Mouse (Mus musculus) myocyte (in vitro differentiated cells): ENCODE results near the gene Mapk8ip2. TPM values are rescaled to one million over a fixed set of nuclear protein-coding genes. Genes with fewer than 3 reads are reported as not detected.
"Not testable (repeated sequence)": the region's sequence is repeated elsewhere in the genome, so short reads cannot be mapped to it uniquely, and the experiment has no call there.

Experiments
- H3K27me3 ChIP-seq: one replicate; pipeline ENCODE4 v1.6.1; 2011; ENCODE audit not compliant: control insufficient read depth, insufficient read depth, insufficient read length
- H3K36me3 ChIP-seq: one replicate; pipeline ENCODE4 v1.6.1; 2011; ENCODE audit not compliant: control insufficient read depth, insufficient read depth
- H3K4me2 ChIP-seq: one replicate; pipeline ENCODE4 v1.6.1; 2011; ENCODE audit warnings: low read depth, control low read depth
- H3K4me3 ChIP-seq: one replicate; pipeline ENCODE4 v1.5.1; 2011; ENCODE audit warnings: mild to moderate bottlenecking, control low read depth, moderate library complexity
- H3K79me2 ChIP-seq: one replicate; pipeline ENCODE4 v1.6.1; 2011; ENCODE audit not compliant: control insufficient read depth, insufficient read depth
- H3ac ChIP-seq: one replicate; pipeline ENCODE4 v1.6.1; 2011; ENCODE audit not compliant: control insufficient read depth, insufficient read length
- CEBPB ChIP-seq: IDR thresholded peaks from 2 replicates; pipeline ENCODE4 v1.6.1; 2011; ENCODE audit warnings: mild to moderate bottlenecking, moderate library complexity; ENCODE audit not compliant: poor library complexity, insufficient read depth, severe bottlenecking
- E2F4 ChIP-seq: IDR thresholded peaks from one replicate; pipeline ENCODE4 v1.6.1; 2011; ENCODE audit warnings: mild to moderate bottlenecking, control low read depth, moderate library complexity; ENCODE audit not compliant: insufficient read depth
- MAX ChIP-seq: IDR thresholded peaks from one replicate; pipeline ENCODE4 v1.6.1; 2011; ENCODE audit warnings: low read depth, mild to moderate bottlenecking, control low read depth
- MYOD1 ChIP-seq, 3 experiments: IDR thresholded peaks; one replicate each; pipeline ENCODE4 v1.6.1; 2011; ENCODE audit warnings: control low read depth in 2 of 3, low read depth in 2 of 3, mild to moderate bottlenecking in 2 of 3, moderate library complexity in 1 of 3; ENCODE audit not compliant: insufficient read length in 2 of 3, control insufficient read depth in 1 of 3
- MYOG ChIP-seq, 3 experiments: IDR thresholded peaks; one replicate each; pipeline ENCODE4 v1.6.1; 2011; ENCODE audit warnings: control low read depth in 2 of 3, low read depth in 2 of 3, mild to moderate bottlenecking in 2 of 3; ENCODE audit not compliant: insufficient read length in 2 of 3, control insufficient read depth in 1 of 3, insufficient read depth in 1 of 3
- POLR2A ChIP-seq: IDR thresholded peaks from one replicate; pipeline ENCODE4 v1.6.1; 2011; ENCODE audit warnings: low read depth, mild to moderate bottlenecking, control low read depth, moderate library complexity; ENCODE audit not compliant: insufficient read length
- POLR2AphosphoS2 ChIP-seq: IDR thresholded peaks from one replicate; pipeline ENCODE4 v1.6.1; 2011; ENCODE audit warnings: low read depth, control low read depth; ENCODE audit not compliant: insufficient read length
- REST ChIP-seq: IDR thresholded peaks from one replicate; pipeline ENCODE4 v1.6.1; 2011; ENCODE audit warnings: mild to moderate bottlenecking, control low read depth, moderate library complexity; ENCODE audit not compliant: insufficient read depth, insufficient read length
- SRF ChIP-seq: IDR thresholded peaks from one replicate; pipeline ENCODE4 v1.6.1; 2011; ENCODE audit warnings: low read depth; ENCODE audit not compliant: control insufficient read depth, insufficient read length
- TCF12 ChIP-seq: IDR thresholded peaks from one replicate; pipeline ENCODE4 v1.6.1; 2011; ENCODE audit warnings: mild to moderate bottlenecking, control low read depth; ENCODE audit not compliant: poor library complexity, insufficient read depth, severe bottlenecking
- TCF3 ChIP-seq: IDR thresholded peaks from one replicate; pipeline ENCODE4 v1.6.1; 2011; ENCODE audit warnings: low read depth, control low read depth; ENCODE audit not compliant: insufficient read length
- USF1 ChIP-seq: IDR thresholded peaks from one replicate; pipeline ENCODE4 v1.6.1; 2011; ENCODE audit warnings: low read depth, mild to moderate bottlenecking, control low read depth, moderate library complexity
- polyA plus RNA-seq: library from polyadenylated mRNA; unstranded; fragments of >200 nt; fragmentation: generic; extraction: Trizol; gene quantifications from one replicate; pipeline ENCODE4 v1.2.1, GENCODE M21; 2012; ENCODE audit warnings: missing spikeins

Gene Mapk8ip2
- polyA plus RNA-seq, 1 experiment: 0.01 TPM

DNA sequence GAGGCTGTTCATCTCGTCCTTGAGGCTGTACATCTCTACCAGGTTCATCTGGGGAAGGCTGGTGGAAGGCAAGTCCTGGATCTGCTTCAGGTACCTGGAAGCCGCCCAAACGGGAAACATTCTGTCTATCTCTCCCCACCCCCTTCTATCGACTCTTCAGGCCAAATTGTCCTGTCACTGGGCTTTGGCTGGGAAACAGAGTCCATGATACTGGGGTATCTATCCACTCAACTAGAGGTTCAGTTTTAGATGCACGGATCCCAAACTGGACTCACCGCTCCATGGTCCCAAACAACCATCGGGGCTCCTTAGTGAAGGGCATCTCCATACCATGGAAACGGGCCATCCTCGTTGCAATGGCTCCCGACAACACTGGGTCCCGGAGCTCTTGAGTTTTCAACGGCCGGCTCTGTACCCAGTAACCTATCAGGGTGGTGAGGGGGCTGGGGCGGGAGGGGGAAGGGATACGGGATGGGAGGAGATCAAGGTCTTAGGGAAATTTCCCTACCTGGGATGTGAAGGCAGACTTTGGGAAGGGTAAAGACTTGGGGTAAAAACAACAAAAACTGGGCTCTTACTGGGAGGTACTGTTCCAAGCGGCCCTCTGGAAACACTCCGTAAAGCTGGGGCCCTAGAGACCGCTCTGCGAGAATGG is 25.4 kb upstream of the Mapk8ip2 start:
- H3K4me2 ChIP-seq: peak overlapping the region; percentile 99
- no peak for TF ChIP-seq MYOG (IDR thresholded peaks at IDR 0.05; ENCODE audit: control insufficient read depth in 1 of 3, insufficient read depth in 1 of 3, insufficient read length in 2 of 3, low read depth in 2 of 3)
- TF ChIP-seq MAX: no peak
- no peak for TF ChIP-seq TCF3
- H3K79me2 ChIP-seq: peaks cover 12% of the 10 kb centered on the region

DNA sequence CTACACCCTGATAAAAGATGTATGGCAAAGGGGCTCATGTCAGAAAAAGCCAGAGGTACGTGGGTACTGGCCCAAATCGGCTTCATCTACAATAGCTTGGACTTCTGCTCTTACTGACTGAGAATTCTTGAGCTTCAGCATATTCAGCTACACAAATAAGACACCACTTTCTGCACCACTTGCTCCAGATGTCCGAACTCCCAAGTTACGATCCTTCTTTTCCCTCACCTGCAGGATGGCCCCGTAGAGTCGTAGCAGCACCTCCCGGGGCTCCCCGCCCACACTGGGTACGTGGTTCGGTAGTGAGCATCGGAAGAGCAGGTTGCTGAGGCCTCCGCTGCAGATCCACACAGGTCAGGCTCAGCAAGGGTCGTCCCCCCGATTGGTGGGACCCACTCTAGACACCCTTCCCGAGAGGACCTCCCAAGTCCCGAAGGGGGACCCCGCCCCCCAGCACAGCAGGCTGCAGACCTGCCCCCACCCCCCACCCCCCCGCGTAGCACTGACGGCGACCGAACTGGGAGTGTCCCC is 24.8 kb upstream of the Mapk8ip2 start:
- Histone ChIP-seq H3K36me3 (peaks cover 9% of the 10 kb centered on the region), H3K79me2 (peaks cover 12% of the 10 kb centered on the region), H3K27me3 (no peaks in the 10 kb centered on the region), H3K4me3 (peak overlapping the region; percentile 89), H3ac (peak overlapping the region; percentile 2), H3K4me2 (peak overlapping the region; percentile 99)
- TF ChIP-seq REST: no peak
- TF ChIP-seq CEBPB: no peak
- TF ChIP-seq TCF3: no peak
- TF ChIP-seq USF1: no peak
- TF ChIP-seq MYOD1 (IDR thresholded peaks at IDR 0.05; ENCODE audit: control insufficient read depth in 1 of 3, insufficient read length in 2 of 3, low read depth in 2 of 3): no peak
- no peak for TF ChIP-seq POLR2A
- TF ChIP-seq MAX: no peak
- no peak for TF ChIP-seq MYOG (IDR thresholded peaks at IDR 0.05; ENCODE audit: control insufficient read depth in 1 of 3, insufficient read depth in 1 of 3, insufficient read length in 2 of 3, low read depth in 2 of 3)
- TF ChIP-seq E2F4: no peak
- no peak for TF ChIP-seq SRF
- no peak for TF ChIP-seq POLR2AphosphoS2

More for the DNA sequence above, 25.4 kb upstream of the Mapk8ip2 start:
- peaks cover 9% of the 10 kb centered on the region for H3K36me3 ChIP-seq
- H3K27me3 ChIP-seq: no peaks in the 10 kb centered on the region
- H3K4me3 ChIP-seq: peak overlapping the region; percentile 89
- peak overlapping the region; percentile 2 for H3ac ChIP-seq

DNA sequence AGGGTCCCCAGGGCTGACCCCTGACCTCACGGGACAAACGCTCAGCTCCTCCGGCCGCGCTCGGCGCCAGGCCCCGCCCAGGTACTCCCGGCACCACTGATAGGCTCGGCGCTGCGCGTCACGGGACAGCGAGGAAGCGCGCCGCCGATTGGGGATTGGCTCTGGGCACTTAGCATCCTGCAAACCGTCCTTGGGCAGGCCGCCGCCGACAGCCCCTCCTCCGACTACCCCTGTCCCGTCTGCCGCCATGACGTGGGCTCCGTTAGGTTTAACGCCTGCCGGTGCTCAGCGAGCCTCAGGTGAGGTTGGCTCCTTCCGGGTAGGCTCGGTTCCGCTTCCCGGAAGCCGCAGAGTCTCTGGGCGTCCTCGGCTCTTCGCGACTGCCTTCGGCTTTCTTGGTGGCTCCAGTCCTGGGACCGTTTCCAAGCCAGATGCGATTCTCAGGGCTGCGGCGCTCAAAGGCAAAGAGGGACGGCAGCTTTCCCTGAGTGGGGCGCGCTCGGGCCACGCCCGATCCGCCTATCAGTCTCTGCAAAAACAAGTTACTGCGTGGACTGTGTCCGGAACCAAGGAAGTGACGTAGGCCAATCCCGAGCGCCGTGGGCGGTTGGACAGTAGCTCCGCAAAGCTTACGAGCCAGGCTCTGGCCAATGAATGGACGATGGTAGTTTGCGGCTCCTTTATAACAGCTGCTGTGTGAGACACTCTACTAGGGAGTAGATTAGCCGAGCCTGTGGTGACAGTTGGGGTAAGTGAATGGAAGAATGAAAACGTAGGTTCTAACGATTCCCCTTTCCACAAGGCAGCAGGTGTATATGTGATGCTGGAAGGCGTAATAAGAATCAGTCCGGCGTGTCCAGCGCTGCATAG is 24.1 kb upstream of the Mapk8ip2 start, which contains the start of the genes C730034F03Rik, Gm44502 and Chkb:
TSS of gene C730034F03Rik (plus strand) at position 238 of the 870 bp plus-strand sequence.
TSS of gene Gm44502 (minus strand) at position 345 of the 870 bp plus-strand sequence.
TSS of gene Chkb (minus strand) at position 557 of the 870 bp plus-strand sequence.
- Histone ChIP-seq H3K36me3 (peaks cover 9% of the 10 kb centered on the region), H3K79me2 (peaks cover 12% of the 10 kb centered on the region), H3ac (peak within 1 kb of the TSS; percentile 2), H3K4me2 (peak within 1 kb of the TSS; percentile 99), H3K4me3 (peak within 1 kb of the TSS; percentile 89), H3K27me3 (no peaks in the 10 kb centered on the region)
- peak in 2 of 3 experiments; percentile 26 to 68 for TF ChIP-seq MYOD1 (IDR thresholded peaks at IDR 0.05; ENCODE audit: control insufficient read depth in 1 of 3, insufficient read length in 2 of 3, low read depth in 2 of 3)
- peak in 2 of 3 experiments; percentile 63 to 65 for TF ChIP-seq MYOG (IDR thresholded peaks at IDR 0.05; ENCODE audit: control insufficient read depth in 1 of 3, insufficient read depth in 1 of 3, insufficient read length in 2 of 3, low read depth in 2 of 3)
- TF ChIP-seq CEBPB: no peak
- TF ChIP-seq POLR2A: peak; percentile 75
- peak; percentile 2 for TF ChIP-seq USF1
- TF ChIP-seq POLR2AphosphoS2: peak; percentile 71

DNA sequence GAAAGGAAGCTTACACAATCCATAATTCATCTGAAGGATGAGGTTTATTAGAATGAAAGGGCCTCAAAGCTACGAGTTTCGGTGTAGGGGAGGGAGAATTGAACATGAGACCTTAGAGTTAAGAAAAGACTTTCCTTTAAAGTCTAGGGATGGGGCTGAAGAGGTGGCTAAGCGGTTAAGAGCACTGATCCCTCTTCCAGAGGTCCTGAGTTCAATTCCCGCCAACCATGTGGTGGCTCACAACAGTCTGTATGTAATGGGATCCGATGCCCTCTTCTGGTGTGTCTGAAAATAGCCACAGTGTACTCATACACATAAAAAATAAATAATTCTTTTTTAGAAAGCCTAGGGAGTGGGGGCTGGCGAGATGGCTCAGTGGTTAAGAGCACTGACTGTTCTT is 23.4 kb upstream of the Mapk8ip2 start:
- H3K36me3 ChIP-seq: peaks cover 9% of the 10 kb centered on the region
- peaks cover 12% of the 10 kb centered on the region for H3K79me2 ChIP-seq
- H3K4me3 ChIP-seq: peak overlapping the region; percentile 89
- H3K4me2 ChIP-seq: peak overlapping the region; percentile 76
- no peaks in the 10 kb centered on the region for H3K27me3 ChIP-seq
- TF ChIP-seq MYOG (IDR thresholded peaks at IDR 0.05; ENCODE audit: control insufficient read depth in 1 of 3, insufficient read depth in 1 of 3, insufficient read length in 2 of 3, low read depth in 2 of 3) (no peak), MAX (no peak), E2F4 (no peak), USF1 (no peak), SRF (no peak), REST (no peak), POLR2AphosphoS2 (no peak), CEBPB (no peak), TCF3 (no peak), MYOD1 (IDR thresholded peaks at IDR 0.05; ENCODE audit: control insufficient read depth in 1 of 3, insufficient read length in 2 of 3, low read depth in 2 of 3) (no peak), TCF12 (no peak), POLR2A (no peak)
- no peak overlapping the region for H3ac ChIP-seq

DNA sequence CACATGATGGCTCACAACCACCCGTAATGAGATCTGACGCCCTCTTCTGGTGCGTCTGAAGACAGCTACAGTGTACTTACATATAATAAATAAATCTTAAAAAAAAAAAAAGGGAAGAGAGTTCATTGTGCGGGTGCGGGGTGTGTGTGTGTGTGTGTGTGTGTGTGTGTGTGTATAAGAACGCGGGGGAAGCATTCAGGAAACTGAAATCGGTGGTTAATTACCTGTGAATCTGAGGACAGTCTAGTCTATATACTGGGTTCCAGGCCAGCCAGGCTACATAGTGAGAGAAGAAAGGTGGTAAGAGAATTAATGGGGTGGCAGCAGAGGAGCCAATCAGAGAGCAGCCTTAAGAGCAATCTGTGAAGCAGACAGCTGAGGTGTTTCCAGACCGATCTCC is 22.9 kb upstream of the Mapk8ip2 start:
- not testable (repeated sequence) for H3ac ChIP-seq, H3K36me3 ChIP-seq, H3K27me3 ChIP-seq
- H3K4me3 ChIP-seq: peak overlapping the region; percentile 89
- H3K4me2 ChIP-seq: peak overlapping the region; percentile 76
- H3K79me2 ChIP-seq: peaks cover 12% of the 10 kb centered on the region
